Mouse (Mus musculus) B cell, adult 2 months (primary cell): ENCODE data around the gene Adamts12.

ENCODE experiments used
- DNase-seq, 2 experiments: peaks; one replicate each; pipeline ENCODE4 v3.0.0; 2022

The Adamts12 gene

DNA sequence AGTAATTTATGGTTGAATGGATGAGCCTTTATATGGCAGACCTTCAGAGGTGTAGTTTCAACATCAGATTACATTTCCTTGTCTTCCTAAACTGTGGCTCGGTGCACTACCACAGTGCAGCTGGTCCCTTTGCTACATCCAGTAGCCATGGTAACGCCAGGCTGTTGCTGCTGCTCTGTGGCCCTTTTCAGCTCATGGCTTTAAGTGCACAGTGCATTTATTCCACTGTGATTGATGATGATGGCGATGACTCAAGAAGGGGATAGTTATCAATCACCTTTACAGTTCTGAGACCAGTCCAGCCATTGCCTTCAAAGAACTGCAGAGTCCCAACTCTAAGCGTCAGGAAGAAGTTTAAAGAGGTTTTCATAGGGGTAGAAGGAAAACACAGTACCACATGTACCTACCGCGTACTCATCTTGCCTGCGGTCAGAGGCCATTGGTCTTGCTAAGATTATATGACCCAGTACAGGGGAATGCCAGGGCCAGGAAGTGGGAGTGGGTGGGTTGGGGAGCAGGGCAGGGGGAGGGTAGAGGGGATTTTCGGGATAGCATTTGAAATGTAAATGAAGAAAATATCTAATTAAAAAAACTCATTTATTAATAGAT, 18.5 kb downstream of the Adamts12 start:
- DNase-seq = no peak

DNA sequence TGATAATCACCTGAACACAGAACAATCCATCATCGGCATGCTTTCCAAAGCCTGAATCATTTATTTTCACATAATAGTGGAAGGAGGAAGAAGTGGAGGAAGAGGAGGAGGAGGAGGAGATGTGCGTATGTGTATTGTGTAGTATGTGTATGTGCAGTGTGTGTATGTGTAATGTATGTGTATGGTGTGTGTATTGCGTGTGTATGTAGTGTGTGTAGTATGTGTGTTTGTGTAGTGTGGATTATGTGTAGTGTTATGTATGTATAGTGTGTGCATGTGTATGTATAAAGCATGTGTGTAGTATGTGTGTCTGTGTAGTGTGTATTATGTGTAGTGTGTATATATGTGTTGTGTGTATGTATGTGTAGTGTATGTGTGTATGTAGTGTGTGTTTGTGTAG, 19.1 kb downstream of the Adamts12 start:
- no peak for DNase-seq

DNA sequence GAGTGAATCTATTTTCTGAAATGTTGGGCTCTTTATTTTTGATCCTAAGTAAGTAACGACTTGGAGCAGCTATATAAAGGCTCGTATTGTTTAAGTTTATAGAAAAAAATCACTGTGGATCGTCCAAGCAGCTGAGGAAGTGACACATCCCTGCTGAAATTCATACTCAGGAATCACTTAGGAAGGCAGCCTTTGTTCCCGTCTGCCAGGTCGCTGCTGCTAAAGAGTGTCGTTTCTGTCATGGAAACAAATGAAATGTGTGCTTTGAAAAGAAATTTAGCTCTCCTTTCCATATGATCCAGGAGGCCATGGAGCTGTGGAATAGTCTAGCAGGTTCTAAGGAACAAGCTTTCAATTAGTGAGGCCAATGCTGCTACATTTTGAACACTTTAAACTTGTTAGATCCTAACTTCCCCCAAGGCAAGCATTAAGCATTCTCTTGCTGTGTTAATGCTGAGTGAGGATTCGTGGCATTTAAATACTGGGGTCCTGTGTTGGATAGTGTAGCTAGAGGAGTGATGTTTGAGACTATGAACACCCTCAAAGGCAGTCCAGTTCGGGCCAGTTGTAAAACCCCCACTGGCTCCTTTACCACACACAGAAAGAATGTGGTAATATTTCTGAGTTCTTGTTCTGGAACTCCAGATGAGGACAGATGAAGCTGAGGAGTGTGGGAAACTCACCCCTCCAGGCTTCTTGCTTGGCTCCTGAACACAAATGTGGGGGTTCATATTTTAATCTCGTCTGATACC, 19.8 kb downstream of the Adamts12 start:
- no peak for DNase-seq

DNA sequence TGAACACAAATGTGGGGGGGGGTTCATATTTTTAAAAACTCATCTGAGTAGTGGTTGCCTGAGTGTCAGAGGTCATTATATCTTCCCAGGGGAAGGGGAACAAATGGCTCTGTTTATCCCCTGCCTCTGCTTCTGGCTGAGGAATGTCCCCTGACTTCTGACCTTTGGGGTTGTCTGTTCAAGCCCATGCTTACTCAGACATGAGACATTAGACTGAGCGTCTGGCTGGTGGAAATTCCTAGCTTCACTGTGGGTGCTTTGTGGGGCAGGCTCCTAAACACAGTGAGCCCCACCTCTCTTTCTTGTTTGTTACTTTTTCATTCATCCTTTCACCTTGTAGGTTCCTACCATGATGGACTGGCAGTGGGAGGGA, 20.4 kb downstream of the Adamts12 start:
- no peak for DNase-seq

DNA sequence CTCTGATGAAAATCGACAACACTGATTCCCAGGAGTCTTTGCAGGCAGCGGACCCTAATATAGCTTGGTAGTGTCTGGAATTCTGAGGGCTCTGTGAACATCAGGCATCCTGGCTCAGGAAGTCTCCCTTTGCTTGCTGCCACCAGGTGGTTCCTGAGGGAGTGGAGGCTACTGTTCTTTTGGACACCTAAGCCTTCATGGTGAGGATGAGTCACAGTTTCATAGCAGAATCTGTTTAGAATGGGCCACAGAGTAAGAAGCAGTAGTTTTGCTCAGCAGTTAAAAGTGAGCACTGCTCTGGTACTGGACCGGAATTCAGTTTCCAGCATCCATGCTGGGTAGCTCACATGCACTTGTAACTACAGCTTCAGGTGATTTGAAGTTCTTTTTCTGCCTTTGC, 24.9 kb downstream of the Adamts12 start:
- DNase-seq = no peak

DNA sequence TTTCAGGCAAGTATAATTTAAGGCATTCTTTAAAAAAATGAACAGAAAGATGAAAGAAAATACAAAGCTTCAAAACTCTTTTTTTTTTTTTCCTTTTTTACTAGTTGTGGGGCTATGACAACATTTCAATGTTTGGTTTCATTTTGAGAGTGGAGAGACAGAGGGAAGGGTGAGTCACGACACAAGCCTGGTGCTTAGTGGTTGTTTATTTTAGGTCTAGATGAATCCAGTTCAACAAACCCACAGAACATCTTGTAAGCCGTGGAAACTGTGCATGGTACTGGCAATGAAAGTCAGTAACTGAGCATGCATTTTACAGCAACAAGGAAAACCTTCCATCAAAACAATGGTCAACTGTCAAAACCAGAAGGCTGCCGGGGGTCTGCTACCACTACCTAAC, 31.0 kb downstream of the Adamts12 start:
- no peak for DNase-seq

DNA sequence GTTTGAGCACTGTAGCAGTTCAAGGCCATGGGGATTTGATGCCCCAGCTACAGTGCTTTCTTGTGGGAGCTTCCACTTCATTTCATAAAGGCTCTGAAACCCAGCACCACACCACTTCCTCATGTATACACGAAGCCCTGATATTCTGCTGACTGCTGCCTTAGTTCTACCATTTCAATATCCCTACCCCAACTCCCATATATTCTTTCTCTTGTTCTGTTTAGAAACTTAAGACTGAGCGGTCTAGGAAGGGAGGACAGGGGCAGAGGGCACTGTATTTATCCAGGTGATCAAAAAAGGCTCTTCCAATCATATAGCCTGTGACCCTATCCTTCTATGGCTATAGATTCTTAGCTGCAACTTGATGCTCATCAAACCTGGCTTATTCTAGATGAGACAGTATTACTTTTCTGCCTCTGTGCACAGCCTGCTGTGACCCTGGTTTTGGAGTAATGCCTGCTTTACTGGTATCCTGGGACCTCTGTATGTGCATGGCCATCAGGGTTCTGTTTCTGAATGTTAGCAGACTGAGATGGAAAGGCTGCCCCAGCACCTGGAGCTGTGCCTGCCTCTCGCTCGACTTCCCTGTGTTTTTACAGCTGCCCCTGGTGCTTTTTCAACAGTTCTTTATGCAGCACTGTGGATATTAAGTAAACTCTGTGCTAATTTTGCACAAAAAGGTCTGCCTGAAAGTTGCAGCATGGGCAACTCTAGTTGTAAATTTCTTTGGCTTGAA, 33.5 kb downstream of the Adamts12 start:
- DNase-seq = no peak

DNA sequence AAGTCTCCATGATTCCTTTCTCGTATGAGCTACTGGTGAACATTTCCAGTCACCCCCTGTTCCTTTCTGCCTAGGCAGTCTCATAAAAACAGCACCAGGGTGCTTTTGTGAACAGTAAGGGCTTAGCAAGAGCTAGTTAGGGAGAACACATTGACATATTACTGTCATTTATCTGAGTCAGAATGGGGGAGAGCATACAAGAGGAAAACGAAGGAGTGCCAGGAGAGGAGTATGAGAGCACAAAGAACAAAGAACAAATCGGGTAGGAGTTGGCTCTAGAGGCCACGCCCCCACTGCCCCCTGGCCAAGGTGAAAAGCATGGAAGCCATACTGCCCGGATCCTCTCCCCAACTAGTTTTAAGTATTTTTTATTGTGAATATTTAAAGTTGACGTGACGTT, 34.4 kb downstream of the Adamts12 start:
- DNase-seq = no peak

DNA sequence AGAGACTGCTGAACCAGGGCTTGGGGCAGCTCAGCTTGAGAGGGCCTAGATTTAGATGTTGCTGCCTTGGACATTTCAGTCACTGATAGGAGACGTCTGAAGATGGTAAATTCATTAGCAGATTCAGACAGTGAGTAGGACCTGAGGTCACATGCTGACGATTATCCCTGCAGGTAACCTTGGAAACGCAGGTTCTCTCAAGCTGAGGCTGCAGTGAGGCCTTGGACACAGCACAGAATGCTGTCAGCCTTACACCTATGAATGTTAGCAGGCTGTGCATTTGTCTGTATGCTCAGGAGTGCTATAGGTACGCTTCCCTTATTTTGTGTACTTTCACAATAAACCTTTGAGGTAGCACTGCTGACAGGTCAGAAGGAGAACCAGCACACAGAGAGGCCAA, 36.3 kb downstream of the Adamts12 start:
- DNase-seq = no peak

DNA sequence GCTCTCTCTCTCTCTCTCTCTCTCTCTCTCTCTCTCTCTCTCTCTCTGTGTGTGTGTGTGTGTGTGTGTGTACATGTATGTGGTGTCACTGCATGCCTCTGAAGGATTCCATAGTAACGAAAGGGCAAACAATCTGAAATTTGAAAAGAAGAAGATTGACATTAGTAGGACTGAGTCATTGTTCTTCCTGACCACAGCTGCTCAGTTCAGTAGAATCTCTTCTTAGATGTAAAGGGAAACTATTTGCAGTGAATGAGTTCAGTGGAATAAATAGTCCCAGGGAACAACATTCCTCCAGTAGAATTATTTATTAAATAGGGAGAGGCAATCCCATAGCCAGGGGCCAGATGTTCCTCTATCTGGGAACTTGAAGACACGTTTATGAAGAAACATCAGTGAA, 40.5 kb downstream of the Adamts12 start:
- DNase-seq = no peak

DNA sequence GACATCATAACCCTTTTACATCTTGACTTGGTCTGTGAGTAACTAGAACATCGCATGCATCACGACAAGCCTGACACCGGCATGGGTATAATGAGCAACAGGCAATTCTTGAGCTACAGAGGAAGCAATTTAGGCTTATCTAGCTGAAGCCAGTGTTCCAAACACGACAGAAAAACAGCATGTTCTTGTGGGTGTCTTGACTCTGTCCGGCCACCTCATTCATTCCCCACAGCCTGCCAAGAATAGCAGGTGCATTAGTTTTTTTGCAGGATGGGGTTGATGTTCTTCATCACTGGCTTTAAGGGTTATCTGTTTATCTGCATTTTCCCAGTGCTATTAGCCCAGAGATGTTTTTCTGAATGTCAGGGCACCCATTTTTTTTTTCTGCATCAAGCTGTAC, 42.8 kb downstream of the Adamts12 start:
- no peak for DNase-seq

DNA sequence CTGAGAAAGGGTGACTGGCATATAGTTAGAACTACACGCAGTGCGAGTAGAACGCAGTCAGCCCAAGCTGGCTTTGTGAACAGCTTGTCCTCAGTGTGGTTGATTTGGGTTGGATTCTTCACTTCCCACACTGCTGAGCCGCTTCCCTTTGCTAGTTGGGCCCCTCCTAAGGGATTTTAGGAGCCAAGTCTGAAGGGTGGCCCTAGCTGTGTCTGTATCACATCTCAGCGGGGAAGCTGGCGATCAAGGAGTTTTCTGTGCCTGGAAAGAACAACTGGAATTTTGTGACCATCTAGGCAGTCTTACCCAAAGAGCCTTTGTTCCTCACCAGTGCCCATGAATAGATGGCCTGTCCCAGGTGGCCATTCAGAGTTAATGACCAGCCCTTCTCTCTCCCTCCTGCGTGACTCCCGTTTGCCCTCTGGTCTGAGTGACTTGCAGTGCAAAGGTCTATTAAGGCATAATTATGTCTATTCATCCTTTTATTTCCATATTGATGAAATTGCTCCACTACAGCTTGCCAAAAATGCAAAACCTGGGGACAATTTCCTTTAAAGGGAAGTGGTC, 50.1 kb downstream of the Adamts12 start:
- no peak for DNase-seq

DNA sequence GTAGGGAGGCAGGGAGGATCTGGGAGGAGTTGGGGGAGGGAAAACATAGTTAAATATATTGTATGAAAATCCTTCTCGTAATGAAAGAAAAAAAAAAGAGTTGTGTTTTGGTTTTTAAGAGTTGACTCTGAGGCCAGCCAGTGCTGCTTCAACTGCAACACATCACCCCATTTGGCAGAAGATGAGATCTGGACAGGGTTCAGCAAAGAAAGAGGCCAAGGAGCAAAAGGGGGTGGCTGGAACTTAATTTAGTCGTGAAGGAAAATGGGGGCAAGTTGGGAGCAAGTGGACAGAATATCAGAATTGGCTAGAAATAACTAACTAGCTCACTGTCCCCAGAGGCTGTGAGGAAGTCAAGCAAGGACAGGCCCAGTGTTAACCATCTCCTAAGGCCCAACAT, 51.7 kb downstream of the Adamts12 start:
- no peak for DNase-seq

DNA sequence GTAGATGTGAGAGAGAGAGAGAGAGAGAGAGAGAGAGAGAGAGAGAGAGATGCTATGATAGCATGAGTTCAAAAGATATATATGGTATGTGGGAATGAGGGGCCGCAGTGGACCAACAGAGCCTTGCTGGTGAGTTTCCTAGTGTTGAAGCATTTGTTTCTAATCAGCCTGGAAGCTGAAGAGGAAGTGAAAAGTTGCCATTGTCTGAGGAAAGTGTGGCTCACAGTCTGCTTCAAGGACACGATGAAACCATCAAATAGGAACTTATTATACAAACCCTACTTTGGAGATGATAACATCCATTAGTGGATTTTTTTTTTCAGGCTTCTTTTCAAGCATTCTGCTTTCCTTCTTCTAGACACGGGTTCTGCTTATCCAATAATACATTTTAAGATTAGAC, 52.3 kb downstream of the Adamts12 start:
- DNase-seq = no peak

DNA sequence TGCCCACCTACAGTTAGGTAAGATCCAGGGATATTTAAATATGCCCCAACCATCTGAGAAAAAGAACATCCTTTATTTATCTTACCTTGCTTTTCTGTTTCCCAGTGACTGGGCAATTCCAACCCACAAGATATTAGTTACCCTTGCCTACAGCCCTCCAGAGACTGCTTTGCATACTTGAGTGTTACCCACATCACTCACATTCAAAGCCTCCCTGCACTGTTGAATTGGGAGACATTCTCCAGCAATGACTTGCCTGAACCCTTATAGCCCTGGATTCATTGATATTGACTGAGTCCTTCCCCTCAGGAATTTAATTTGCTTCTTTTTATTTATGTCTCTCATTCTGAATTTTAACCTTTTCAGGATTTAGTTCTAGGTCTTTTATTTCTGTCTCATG, 53.8 kb downstream of the Adamts12 start:
- no peak for DNase-seq

DNA sequence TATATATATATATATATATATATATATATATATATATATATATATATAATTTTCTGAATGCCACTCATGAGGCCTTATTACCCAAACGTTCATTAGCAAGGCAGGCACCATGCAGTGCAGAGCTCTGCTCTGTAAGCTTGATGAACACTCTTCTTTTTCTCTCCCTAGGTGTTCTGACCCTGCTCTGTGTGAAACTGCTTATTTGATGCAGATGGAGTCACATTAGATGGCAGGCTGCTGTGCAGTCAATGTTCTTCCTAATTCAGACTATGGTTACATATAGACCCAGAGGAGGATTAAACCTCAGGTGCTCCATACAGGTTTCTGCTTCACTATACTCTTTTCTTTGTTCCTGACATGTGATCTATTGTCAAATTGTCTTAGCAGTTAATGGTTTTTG, 57.1 kb downstream of the Adamts12 start:
- no peak for DNase-seq

DNA sequence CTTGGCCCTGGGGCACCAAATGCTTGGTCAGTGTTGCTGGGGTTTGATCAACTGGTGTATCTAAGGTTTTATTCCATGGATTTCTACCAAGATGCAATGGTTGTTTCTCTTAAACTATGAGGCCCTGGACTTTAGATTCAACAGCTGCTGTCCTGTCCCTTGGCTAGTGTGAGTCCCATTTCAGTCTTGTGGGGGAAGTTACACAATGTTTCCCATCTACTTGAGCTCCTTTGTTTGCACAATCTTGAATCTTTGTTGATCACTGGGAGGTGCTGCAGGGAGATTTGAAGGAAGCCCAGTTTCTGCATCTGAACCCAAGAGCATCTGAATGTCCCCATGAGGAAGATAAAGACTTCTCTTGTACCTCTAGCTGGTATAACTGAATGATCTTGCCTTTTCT, 60.8 kb downstream of the Adamts12 start:
- no peak for DNase-seq

DNA sequence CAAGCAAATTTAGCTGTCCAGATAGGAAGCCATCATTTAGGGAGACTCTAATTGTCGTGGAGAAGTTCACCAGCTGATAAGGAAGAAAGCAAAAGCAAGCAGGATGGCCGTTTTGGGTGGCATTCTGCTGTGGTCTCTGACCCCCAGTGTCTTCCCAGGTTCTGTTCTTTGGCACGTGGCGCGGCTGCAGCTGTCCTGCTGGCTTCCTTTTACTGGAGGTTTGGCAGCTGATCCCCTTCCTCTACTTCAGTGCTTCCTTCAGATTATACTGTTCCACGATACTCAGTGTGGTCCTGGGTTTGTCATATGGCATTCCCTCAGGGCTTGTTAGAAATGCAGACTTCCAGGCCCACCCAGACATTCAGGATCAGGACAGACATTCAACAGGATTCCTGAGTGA, 63.9 kb downstream of the Adamts12 start:
- no peak for DNase-seq

DNA sequence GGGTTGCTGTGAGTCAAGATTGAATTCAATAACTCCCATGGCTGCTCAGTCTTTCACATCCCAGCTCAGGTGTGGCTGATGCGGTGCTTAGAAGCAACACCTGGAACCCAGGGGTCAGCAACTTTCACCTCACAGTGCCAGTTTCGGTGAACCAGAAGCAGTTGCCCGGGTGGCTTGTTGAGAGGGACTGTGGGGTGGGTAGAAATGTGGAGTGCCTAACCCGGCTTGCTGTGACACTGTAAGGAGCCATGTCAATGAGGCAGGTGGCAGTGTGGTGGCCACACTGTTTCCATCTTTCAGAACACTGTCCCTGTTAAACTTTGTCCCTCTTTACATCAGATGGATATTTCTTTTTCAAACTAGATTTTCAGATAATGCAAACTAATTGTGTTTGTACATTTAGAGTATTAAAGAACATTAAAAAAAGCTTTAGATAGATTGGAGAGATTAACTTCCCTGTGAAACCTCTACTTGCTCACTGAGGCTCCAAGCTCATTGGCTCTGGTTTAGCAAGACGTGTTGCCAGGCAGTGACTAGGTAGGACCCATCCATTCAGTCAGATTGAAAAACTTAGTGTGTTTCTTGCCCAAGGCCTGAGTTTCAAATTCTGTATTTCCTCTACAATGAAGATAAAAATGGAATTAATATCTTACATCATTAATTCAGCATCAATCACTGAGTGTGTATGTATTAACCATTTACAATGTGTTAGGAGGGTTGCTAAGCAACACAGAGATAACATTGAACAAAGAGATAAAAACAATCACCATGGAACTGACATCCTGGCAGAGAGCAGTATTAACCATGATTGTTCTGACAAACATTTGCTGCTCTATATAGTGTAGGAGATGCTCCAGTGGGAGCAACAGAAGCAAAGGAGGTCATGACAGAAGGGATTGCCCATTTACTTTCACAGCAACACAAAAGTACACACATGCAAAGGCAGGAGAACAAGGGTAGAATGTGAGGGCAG, 68.3 kb downstream of the Adamts12 start:
- DNase-seq = no peak

DNA sequence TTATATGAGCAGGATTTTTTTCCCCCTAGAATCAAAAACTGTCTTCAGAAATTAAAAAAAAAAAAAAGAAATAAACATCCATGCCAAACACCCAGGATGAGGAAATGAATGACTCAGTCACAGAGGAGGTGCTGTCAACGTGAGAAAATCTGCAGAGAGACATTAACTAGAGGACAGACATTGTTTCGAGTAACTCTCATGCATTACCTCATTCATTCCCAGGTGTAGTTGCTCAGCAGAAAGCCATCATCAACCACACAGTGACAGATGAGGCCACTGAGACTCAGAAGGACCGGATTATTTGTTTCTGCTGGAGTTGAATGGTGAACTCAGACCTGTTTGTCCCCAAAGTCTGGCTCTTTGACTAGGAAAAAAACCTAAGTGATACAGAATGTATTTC, 81.0 kb downstream of the Adamts12 start:
- DNase-seq = no peak

DNA sequence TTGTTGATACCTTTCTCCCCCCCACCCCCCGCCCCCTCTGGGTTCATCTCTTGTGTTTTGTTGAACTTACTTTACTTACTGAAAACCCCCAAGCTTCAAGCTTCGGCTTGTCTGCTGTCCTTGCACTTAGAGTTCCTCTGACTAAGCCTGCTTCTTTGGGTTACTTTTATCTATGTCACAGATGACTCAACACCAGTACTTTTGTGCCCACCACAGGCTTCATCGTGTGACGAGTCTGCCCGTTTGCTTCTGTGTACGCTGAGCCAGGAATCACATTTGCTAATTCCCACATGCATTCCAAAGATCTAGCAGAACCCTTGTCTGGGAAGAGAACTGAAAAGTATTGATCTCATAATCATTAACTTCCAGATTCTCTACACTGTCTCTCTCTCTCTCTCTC, 94.8 kb downstream of the Adamts12 start:
- no peak for DNase-seq

DNA sequence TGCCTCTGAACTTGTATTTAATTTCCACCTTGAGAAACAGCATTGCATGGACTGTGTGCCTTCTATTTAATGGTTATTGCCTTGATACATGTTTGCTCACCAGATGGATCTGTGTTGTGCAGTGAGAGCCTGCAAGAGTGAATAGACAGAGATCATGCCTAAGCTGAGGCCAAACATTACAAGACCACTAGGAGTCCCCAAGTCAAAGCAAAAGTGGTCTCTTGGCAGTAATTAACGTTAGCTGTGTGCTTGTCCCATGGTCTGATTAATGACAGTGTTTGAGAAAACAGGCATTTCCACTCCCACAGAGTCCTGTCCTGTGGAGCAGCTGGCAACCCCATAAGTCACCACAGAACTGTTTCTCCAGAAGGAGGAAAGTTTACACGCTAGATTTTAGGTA, 96.2 kb downstream of the Adamts12 start:
- DNase-seq = no peak

DNA sequence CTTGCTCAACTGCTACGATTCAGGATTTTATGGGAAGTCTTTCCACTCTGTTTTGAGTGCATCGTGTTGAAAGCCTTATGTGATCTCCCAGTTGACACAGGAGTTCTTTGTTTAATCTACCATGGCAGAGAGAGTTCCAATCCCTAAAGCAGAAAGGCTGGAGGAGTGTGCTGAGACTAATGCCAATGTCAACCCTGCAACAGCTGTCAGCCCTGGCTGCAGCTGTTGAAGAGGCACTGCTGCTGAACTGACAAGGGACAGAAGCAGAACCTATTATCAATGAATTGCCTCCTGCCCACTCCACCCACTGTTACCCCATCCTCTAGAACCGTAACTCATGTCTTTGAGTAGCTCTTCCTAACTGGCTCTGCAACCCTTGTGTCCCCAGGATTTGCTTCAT, 101.3 kb downstream of the Adamts12 start:
- no peak for DNase-seq
